Mouse (Mus musculus) ZHBTc4 (cell line): ENCODE measurements around the gene Srms.

Source experiments
- DNase-seq: peaks from one replicate; pipeline ENCODE4 v3.0.0-alpha.2; 2011; ENCODE audit warnings: low read depth, low spot score

The Srms gene

GRCm38 (mm10) chr2:181166469-181166868 is 46.5 kb downstream of the Srms start:
- no peak for DNase-seq

- no peak for DNase-seq
Observed at GRCm38 (mm10) chr2:181160821-181161220, 52.2 kb downstream of the Srms start.

GRCm38 (mm10) chr2:181159771-181160170 is 53.2 kb downstream of the Srms start:
- DNase-seq, result peak; percentile 69

GRCm38 (mm10) chr2:181159091-181159514 is 53.9 kb downstream of the Srms start:
- no peak for DNase-seq

- no peak for DNase-seq
Observed at GRCm38 (mm10) chr2:181158471-181158870, 54.5 kb downstream of the Srms start.

GRCm38 (mm10) chr2:181157716-181158302 is 55.2 kb downstream of the Srms start:
- no peak for DNase-seq

GRCm38 (mm10) chr2:181157180-181157579 is 55.8 kb downstream of the Srms start:
- no peak for DNase-seq

- peak; percentile 30 for DNase-seq
Observed at GRCm38 (mm10) chr2:181156248-181157121, 56.5 kb downstream of the Srms start, which contains the start of gene Eef1a2. Eef1a2 (minus strand) TSS chr2:181157014.

- no peak for DNase-seq
Observed at GRCm38 (mm10) chr2:181155801-181156200, 57.2 kb downstream of the Srms start.
